Mouse (Mus musculus) stomach, adult 2 months (tissue): ENCODE results near the gene Sumo3. TPM values are rescaled to one million over a fixed set of nuclear protein-coding genes. Genes with fewer than 3 reads are reported as not detected.

Experiments
- polyA plus RNA-seq: library from polyadenylated mRNA; depleted of rRNA; stranded (reverse); fragments of >200 nt; gene quantifications from 2 replicates; pipeline ENCODE4 v1.2.3, GENCODE M21; 2012; rRNA removed

Sumo3 gene
- 60.3 and 68.3 TPM in 2 replicates for polyA plus RNA-seq

GRCm38 (mm10) chr10:77605908-77606826 is at the start of gene Sumo3, which contains the start of gene Gm49325:
Gene Sumo3 (plus strand): TSS chr10:77606097.
Gene Gm49325 (plus strand): TSS chr10:77606197.

GRCm38 (mm10) chr10:77581408-77582284 is 24.3 kb upstream of the Sumo3 start, which contains the start of gene Pttg1ip:
Gene Pttg1ip (plus strand): TSS chr10:77581720.

GRCm38 (mm10) chr10:77622055-77622988 is 16.4 kb downstream of the Sumo3 start, which contains the start of gene Ube2g2:
Gene Ube2g2 (plus strand): TSS chr10:77622275.

Other genes with a start within 250 kb of the Sumo3 start
- gene Adarb1, start 187.8 kb upstream of the Sumo3 start, polyA plus RNA-seq, result 3.8 TPM in 2 replicates
- 19.4 and 23.1 TPM in 2 replicates for gene Fam207a, start 90.3 kb upstream of the Sumo3 start, polyA plus RNA-seq
- 2.7 and 4.4 TPM in 2 replicates for gene Itgb2, start 75.8 kb upstream of the Sumo3 start, polyA plus RNA-seq
- 171 and 193 TPM in 2 replicates for gene Pttg1ip, start 24.4 kb upstream of the Sumo3 start, polyA plus RNA-seq
- gene Gm49325, start 100 bp downstream of the Sumo3 start, polyA plus RNA-seq, result not detected in 2 replicates
- gene Ube2g2, start 16.2 kb downstream of the Sumo3 start, polyA plus RNA-seq, result 21.8 and 23.2 TPM in 2 replicates
- 0.29 and 0.96 TPM in 2 replicates for gene Tspear, start 80.5 kb downstream of the Sumo3 start, polyA plus RNA-seq
- gene Gm19402, start 84.7 kb downstream of the Sumo3 start, polyA plus RNA-seq, result not detected in 2 replicates
- not detected in 2 replicates for gene Gm9508, start 91.1 kb downstream of the Sumo3 start, polyA plus RNA-seq
- not detected in 2 replicates for gene Gm10272, start 100.5 kb downstream of the Sumo3 start, polyA plus RNA-seq
- not detected in 2 replicates for gene Gm10024, start 105.4 kb downstream of the Sumo3 start, polyA plus RNA-seq
- gene Gm10142, start 109.7 kb downstream of the Sumo3 start, polyA plus RNA-seq, result 1.8 TPM in 1 of 2 replicates, not detected in the other
- gene Krtap12-1, start 114.5 kb downstream of the Sumo3 start, polyA plus RNA-seq, result 0.25 and 0.38 TPM in 2 replicates
- not detected in 2 replicates for gene Gm10100, start 120.4 kb downstream of the Sumo3 start, polyA plus RNA-seq
- not detected in 2 replicates for gene Gm18596, start 136.5 kb downstream of the Sumo3 start, polyA plus RNA-seq
- gene Gm9736, start 145.3 kb downstream of the Sumo3 start, polyA plus RNA-seq, result not detected in 2 replicates
- not detected in 2 replicates for gene Gm3233, start 153.6 kb downstream of the Sumo3 start, polyA plus RNA-seq
- not detected in 2 replicates for gene Gm3238, start 165.2 kb downstream of the Sumo3 start, polyA plus RNA-seq
- not detected in 2 replicates for gene Gm7138, start 170.8 kb downstream of the Sumo3 start, polyA plus RNA-seq
- not detected in 2 replicates for gene Gm3250, start 176.4 kb downstream of the Sumo3 start, polyA plus RNA-seq
- not detected in 2 replicates for gene Gm7137, start 182.1 kb downstream of the Sumo3 start, polyA plus RNA-seq
- not detected in 2 replicates for gene Gm9639, start 189.0 kb downstream of the Sumo3 start, polyA plus RNA-seq
- gene Gm19668, start 193.0 kb downstream of the Sumo3 start, polyA plus RNA-seq, result not detected in 2 replicates
- not detected in 2 replicates for gene Gm9507, start 205.7 kb downstream of the Sumo3 start, polyA plus RNA-seq
- gene Gm2696, start 208.6 kb downstream of the Sumo3 start, polyA plus RNA-seq, result not detected in 2 replicates
- gene Krtap10-4, start 221.0 kb downstream of the Sumo3 start, polyA plus RNA-seq, result not detected in 2 replicates
- not detected in 2 replicates for gene Krtap10-10, start 229.8 kb downstream of the Sumo3 start, polyA plus RNA-seq
- gene Gm36176, start 240.7 kb downstream of the Sumo3 start, polyA plus RNA-seq, result not detected in 2 replicates
- gene Gm10318, start 246.8 kb downstream of the Sumo3 start, polyA plus RNA-seq, result not detected in 2 replicates